Mouse (Mus musculus) NIH3T3 (cell line): ENCODE data around the gene Tuba3a.

ENCODE experiments used
- DNase-seq: peaks from one replicate; pipeline ENCODE4 v3.0.0-alpha.2; 2012; ENCODE audit warnings: low read depth

Tuba3a gene

GRCm38 (mm10) chr6:125285890-125286289 is at the start of gene Tuba3a:
Gene Tuba3a (minus strand): TSS chr6:125286042.
- DNase-seq = no peak

DNA sequence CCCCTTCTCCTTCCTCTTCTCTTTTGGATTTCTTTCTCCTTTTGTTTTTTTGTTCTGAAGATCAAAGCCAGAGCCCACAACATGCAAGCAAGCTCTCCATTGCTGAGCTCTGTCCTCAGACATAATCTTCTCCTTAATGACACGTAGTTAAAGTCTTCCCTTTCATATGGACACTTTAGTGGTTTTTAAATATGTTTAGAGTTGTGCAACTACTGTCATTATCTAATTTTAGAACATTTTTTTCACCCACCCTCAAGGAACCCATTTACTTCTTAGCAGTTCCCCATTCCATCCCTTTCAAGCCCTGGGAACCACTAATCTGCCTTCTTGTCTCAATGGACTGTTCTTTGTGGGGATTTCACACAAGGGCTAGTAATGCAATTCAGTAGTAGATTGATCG is 48.5 kb upstream of the Tuba3a start:
- no peak for DNase-seq

- DNase-seq = no peak
These were observed 47.5 kb upstream of the Tuba3a start for GRCm38 (mm10) chr6:125333112-125333899.

GRCm38 (mm10) chr6:125330626-125331326 is 44.9 kb upstream of the Tuba3a start:
- DNase-seq = peak; percentile 85

- peak; percentile 41 for DNase-seq
These were observed 42.4 kb upstream of the Tuba3a start for GRCm38 (mm10) chr6:125328243-125328642.

GRCm38 (mm10) chr6:125325337-125325736 is 39.5 kb upstream of the Tuba3a start:
- no peak for DNase-seq

DNA sequence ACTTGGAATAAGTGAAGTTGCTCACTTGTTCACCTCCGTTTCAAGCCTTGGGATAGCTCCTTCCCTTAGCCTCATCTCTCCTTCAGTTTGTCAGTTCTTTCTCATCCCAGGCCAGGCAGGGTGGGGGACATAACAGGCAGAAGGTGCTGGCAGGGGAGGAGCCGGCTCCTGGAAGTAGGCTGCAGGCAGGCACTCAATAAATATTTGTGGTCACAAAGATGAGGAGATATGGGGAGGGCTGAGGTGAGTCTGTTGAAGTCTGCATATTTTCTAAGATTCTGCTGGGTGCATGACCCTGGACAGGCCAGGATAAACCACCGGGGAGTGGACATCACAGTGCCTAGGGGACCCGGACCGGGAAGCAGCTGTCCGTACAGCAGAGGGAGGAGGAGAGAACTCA is 37.7 kb upstream of the Tuba3a start:
- no peak for DNase-seq

GRCm38 (mm10) chr6:125322794-125323193 is 37.0 kb upstream of the Tuba3a start:
- DNase-seq = no peak

- DNase-seq = no peak
These were observed 35.4 kb upstream of the Tuba3a start for GRCm38 (mm10) chr6:125321114-125321855.

- DNase-seq = no peak
These were observed 34.5 kb upstream of the Tuba3a start, which contains the start of gene Scnn1a for GRCm38 (mm10) chr6:125320323-125320722. Gene Scnn1a (plus strand): TSS chr6:125320659.

- DNase-seq = no peak
These were observed 34.1 kb upstream of the Tuba3a start for GRCm38 (mm10) chr6:125319919-125320296.

- DNase-seq = no peak
These were observed 33.4 kb upstream of the Tuba3a start for GRCm38 (mm10) chr6:125318981-125319918.

DNA sequence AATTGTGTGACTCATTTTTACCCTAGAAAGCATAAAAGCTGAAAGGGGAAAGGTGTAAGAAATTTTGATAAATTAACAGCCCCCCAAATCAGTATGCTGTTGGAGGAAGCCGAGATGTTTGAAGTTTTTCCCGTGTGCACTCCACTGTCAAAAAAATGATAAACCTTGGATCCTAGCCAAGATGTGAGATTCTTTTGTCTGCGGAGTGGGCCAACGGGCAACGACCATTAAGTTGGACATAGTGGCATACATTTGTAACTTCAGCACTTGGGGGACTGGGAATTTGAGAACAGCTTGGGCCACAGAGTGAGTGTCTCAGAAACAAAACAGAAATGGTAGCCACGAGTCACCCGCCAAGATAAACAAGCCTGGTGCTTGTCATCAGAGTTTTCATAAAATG is 31.2 kb upstream of the Tuba3a start:
- no peak for DNase-seq

DNA sequence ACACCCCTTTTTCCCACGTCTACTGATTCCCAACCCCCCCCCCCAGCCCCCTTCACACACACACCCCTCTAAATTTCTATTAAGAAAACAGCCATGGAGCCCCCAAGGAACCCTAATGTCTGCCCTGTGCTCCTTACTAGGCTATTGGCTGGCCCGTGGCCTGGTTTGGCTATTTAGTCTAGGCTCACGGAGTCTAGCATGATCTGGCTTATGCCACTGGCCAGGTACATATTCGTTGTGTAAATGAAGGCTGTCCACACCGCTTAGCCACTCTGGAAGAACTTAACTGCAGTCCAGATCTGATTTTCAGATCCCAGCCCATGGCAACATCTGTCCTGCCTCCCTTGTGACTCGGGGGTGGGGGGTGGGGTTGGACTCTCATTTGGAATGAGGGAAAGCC is 28.9 kb upstream of the Tuba3a start:
- no peak for DNase-seq

GRCm38 (mm10) chr6:125314231-125314563 is 28.4 kb upstream of the Tuba3a start:
- no peak for DNase-seq

DNA sequence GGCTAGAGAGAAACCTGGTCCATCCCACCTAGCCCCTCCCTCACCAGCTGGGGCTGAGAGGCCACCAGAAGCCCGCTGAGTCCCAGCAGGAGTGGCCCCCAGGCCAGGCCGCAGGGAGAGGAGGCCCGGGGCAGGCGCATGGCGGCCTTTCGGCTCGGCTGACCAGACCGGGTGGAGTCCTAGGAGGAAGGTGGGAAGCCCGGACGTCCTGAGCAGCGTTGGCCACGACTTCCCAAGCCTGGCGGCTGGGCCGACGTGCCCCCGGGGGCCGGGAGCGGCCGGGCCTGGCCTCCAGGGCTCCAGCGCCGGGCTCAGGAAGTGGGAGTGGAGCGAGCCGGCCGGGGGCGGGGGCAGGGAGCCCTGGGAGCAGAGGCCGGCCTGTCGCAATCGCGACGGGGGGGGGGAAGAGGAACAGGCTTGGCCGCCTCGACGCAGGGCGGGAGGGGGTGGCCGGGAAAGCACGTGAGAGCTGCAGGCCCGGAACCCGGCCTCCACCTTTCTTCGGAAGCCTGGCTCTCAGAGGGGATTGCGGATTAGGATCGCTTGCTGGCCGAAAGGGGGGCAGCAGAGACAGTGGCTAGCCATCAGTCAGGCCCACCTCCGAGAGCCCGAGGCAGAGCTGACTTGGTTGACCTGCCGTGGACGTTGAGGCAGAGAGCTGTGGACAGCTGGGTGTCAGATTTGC is 27.8 kb upstream of the Tuba3a start, which contains the start of gene Ltbr:
Gene Ltbr, minus strand, starts transcription at position 340 of the 685 bp plus-strand sequence.
- peak; percentile 96 for DNase-seq

- DNase-seq = peak; percentile 36
These were observed 26.9 kb upstream of the Tuba3a start for GRCm38 (mm10) chr6:125312581-125313355.

DNA sequence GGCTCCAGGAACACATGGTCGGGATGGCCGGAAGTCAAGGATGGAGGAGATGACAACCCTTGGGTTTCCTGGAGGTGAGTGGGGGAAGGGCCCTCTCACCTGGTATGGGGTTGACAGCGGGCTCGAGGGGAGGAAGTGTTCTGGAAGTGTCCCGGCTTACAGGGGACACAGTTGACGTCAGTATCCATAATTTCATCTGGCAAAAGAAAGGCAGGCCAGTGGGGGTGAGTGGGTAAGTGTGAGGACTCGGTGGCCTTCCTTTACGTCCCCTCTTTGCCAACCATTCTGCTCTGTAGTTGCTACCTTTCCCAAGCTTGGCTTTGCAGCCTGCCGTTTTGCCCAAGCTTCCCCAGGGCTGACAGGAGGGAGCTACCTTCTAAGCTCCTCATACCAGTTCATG is 26.3 kb upstream of the Tuba3a start:
- DNase-seq = no peak

DNA sequence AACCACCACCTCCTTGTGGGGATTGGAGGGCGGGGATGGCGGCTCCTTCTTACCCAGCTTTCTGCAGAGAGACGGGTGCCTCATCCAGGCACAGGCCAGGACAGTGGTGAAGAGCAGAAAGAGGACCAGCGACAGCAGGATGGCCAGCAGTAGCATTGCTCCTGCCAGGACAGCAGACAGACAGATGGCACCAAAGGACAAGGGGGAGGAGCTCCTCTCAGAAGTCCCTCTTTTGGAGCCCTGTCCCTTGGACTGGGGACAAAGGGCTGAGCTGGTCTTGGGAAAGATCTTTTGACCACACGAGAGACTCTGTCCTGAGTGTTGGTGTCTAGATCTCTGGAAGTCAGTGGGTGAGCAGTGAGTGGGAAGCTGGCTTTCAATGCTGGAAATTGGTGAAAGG is 23.6 kb upstream of the Tuba3a start:
- DNase-seq = no peak

DNA sequence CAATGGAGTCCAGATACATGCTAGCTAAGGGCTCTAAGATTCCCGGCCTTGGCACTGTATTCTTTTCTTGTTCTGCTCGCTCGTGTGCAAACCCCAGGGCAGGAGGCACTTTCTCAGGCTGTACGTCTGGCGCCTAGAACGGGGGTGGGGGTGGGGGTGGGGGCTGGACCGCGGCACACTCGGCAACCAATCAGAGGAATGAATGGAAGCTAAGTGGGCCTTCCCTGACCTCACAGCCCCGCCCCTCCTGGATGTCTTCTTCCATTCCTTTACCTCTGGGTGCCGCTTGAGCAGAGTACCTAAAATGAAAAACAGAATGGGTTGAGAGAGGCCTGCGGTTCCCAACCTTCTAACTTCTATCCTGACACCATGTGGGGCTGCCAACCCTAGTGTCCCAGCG is 23.1 kb upstream of the Tuba3a start:
- DNase-seq = no peak
